Mouse (Mus musculus) MN1 (cell line): ENCODE data around the gene Dido1.
"Not testable (repeated sequence)": the region's sequence is repeated elsewhere in the genome, so short reads cannot be mapped to it uniquely, and the experiment has no call there.

Source experiments
- DNase-seq: peaks from one replicate; pipeline ENCODE4 v3.0.0-alpha.2; 2016; ENCODE audit warnings: low spot score

Gene Dido1

GRCm38 (mm10) chr2:180724585-180725413 lies 15.0 kb upstream of the Dido1 start, which contains the start of gene Slc17a9:
TSS of gene Slc17a9 (plus strand) at chr2:180725263.
- no peak for DNase-seq

GRCm38 (mm10) chr2:180723865-180724264 lies 14.1 kb upstream of the Dido1 start:
- DNase-seq: no peak

DNA sequence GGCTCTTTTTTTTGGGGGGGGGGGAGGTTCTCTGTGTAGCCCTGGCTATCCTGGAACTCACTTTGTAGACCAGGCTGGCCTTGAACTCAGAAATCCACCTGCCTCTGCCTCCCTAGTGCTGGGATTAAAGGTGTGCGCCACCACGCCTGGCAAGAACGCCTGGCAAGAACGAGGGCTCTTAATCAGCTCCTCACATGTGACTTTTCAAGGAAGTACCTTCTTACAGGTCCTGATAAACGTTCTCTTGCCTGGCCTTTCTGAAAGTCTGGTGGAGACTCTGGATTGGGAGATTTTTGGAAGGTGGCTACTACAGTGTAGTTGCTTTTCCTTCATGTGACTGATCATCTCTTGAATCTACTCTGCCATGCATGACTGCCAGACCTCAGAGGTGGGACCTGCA lies 12.9 kb upstream of the Dido1 start:
- DNase-seq: not testable (repeated sequence)

GRCm38 (mm10) chr2:180712037-180712689 lies 2.4 kb upstream of the Dido1 start:
- no peak for DNase-seq

GRCm38 (mm10) chr2:180711527-180711926 lies 1.7 kb upstream of the Dido1 start:
- no peak for DNase-seq

GRCm38 (mm10) chr2:180710276-180711155 lies 717 bp upstream of the Dido1 start:
- peak; percentile 54 for DNase-seq

DNA sequence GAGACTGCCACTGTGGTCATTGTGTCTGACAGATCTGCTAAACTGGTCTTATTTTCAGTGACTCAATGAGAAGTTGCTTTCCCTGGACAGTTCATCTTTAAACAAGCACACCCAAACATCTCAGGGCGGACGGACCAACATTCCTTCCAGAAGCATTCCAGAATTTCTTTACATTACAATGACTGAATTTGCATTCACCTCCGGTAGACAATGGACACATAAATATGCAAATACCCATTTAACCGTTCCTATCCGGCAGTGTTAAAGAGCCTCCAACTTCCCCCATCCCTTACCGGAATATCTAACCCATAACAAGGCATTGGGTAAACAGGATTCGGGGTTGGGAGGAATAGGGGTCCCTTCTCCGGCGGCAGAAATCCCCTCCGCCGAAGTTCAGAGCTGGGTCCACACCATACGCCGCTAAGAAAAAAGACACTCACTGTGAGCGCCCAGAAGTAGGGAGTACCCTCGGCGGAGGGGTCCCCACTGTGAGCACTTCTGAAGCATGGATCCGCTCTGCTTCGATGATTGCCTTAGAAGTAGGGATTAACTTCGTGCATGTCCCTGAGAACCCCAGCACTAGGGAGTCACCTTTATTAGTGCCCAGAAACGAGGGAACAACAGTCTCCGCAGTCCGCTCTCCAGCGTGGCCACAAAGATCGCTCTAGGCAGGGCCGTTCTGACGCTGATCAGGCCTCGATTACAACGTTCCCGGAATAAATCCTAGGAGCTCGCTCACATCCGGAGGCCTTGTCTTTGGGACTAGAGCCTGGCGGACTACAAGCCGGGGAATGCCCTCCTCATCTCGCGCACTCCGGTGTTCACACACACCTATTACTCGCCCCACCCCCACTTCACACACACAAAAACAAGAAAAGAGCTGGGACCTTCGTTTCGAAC lies 526 bp downstream of the Dido1 start:
- no peak for DNase-seq

- DNase-seq: no peak
These were observed 3.8 kb downstream of the Dido1 start for GRCm38 (mm10) chr2:180705975-180706374.

DNA sequence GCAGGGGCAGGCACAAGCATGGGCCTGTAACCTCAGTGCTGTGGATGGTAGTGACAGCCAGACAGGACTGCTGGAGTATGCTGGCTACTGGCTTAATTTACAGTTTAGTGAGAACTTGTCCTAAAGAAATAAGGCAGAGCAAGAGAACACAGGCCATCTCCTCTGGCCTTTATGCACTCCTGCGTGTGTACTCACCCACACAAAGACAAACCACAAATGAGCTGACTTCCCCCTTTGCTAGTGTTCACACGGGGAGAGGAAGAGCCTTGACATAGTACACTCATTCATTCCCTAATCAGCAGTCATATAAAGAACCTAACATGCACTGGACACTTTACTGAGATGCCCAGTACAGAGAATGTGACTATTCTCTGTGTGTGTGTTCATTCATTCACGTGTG lies 4.7 kb downstream of the Dido1 start:
- no peak for DNase-seq

- DNase-seq: peak; percentile 42
These were observed 5.2 kb downstream of the Dido1 start for GRCm38 (mm10) chr2:180704591-180704990.

GRCm38 (mm10) chr2:180703645-180704359 lies 6.0 kb downstream of the Dido1 start:
- no peak for DNase-seq

- DNase-seq: no peak
These were observed 6.6 kb downstream of the Dido1 start for GRCm38 (mm10) chr2:180703175-180703574.

DNA sequence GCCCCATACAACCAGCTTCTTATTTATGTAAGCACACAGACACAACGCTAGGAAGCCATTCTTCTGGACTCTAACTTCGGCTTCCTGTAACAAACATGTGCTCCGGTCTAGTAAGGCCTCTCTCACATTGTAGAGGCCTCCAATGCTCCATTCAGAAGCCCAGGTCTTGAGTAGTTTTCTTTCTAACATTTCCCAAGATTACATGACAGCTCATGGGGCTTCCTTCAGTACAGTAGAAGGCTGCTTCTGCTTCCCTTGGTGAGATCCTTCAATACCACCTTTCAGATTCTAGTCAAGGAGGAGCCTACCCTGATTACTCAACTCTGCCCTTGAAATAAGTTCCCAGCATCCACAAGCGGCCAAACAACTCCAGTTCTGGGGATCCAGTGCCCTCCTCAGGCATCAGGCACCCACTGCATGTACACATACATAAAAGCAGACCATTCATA lies 7.1 kb downstream of the Dido1 start:
- DNase-seq: peak; percentile 54

DNA sequence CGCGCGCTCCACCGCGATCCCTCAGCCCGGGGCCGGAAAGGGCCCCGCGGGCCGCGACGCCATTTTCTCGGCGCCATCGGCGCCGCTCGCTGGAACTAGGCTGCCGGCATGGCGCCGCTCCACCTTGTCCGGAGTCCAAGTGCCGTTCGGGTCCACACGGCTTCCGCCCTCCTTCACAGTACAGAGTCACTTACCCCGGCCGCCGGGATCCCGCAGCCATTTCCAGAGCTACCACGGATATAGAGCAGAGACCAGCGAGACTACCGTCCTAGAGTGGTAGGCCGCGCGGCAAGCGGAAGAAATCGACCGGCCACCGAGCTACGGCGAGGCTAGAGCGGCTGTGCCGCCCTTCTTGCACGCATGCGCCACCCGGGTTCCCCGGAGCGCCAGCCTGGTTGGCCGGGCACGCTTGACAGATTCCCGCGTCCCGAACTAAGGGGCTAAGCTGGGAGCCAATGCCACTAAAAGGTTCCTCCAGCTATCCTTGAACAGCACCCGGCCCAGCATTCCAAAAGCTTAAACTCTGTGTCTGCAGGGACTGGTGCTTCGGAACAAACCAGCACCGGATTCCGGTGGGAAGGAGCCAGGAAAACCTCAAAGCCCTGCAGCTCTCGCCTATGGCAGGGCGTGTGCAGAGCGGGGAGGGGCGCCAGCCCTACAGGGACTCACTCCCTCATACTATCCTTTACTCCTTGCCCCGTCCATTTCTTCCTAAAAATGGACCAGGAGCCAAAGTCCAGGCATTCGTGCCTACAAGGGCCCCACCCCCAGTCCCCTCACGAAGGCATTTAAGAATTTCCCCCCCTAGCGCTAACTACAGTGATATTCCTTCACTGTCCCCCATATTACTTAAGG lies 7.8 kb downstream of the Dido1 start:
- DNase-seq: peak; percentile 95

DNA sequence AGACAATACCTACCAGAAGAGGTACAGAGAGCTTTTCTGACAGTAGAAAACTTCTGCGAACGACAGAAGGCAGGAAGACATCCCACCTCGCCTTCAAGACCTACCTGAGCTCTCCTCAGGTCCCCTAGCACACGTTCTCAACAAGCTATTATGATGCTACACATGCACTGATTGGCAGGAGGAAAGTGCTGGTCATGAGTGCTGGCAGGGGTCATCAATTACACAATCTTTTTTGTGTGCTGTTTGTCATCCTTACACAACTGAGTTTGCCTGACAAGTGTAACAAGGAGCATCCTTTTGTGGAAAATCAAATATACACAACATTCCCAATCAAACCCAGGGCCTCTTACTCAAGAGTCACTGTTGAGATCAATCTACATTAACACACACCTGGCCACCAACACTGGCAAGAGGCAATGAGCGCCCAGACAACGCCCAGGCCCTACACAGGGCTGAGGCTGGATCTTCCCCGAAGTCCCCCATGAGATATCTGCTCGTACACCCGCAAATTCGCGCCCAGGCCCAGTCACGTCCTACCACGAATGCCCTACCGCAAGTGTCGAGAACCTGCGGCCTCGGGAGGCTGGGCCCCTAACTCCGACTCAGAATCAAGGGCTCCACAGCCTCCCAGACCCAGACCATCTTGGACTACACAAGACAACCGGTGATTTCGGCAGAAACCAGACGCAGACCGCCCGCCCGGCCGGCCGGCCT lies 8.6 kb downstream of the Dido1 start:
- peak; percentile 53 for DNase-seq

DNA sequence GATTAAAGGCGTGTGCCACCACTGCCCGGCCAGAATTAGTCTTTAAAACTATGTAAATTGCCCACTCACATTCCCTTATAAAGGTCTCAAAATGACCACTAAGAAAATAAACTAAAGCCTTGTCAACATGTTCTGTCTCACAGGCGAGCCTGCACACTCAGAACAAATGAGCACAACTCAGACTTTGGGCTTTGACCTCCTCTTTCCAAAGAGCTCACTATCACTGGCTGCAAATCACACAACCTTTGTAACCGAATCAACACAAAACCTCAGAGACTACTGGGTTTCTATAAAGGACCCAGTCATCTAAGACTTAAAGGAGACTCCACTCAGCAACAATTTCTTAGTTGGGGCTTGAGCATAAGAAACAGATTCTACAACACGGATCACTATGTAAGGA lies 9.3 kb downstream of the Dido1 start:
- no peak for DNase-seq

DNA sequence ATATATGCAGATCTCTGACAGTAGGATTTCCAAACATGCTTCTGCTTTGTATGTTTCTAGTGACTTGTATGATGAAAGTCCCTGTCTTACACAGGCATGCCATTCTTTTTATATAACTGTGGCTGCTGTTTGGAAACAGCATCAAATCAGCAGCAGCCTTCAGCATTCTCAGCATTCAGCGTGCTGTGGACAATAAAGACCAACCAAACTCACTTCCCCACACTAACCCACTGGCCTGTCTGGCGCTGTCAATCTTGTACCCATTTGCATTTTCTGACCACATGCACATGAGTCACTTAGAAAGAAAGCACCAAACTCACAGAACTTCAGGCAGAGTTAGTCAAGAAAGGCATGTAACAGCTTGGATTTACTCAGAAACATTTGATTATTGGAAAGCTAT lies 14.6 kb downstream of the Dido1 start:
- no peak for DNase-seq

DNA sequence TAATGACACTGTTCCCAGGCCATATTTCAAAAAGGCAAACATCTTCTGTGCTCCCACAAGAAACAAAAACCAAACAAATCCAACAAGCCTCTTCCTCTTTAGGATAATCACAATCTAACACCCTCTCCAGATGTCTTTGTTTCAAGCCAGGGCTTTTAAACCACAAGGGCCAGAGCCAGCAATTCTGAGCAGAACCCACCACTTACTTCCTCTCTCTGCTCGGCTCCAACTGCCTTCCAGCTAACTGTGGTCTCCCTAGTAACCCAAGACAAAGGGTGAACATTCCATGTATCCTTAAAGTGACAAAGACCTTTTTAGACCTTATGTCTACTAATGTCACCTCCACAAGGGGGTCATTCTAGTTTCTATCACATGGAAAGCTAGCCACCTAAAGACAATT lies 17.2 kb downstream of the Dido1 start:
- DNase-seq: peak; percentile 60

DNA sequence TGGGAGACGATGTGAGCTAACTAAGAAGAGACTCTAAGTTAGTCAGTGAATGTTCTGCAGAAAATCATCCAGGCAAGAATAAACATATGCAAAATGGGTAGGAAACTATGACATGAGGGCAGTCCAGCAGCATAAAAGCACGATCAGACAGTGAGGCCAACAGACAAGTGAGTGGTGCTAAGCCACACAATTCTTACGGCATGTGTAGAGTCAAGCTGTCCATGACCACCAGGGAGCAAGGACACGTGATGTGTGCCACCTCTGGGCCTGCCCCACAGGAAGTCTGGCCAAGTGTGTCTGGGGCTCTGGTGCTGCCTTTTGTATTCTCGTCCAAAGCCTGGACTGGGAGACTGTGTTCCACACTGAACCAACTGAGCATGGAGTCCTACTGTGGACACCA lies 20.0 kb downstream of the Dido1 start:
- no peak for DNase-seq
